Mouse (Mus musculus): Measurements from ENCODE around the gene Rdh1. TPM values are rescaled to one million over a fixed set of nuclear protein-coding genes. Genes with fewer than 3 reads are reported as not detected.

Gene Rdh1
- polyA plus RNA-seq (2014; fragmentation: Nextera tagmentation; extraction: Ambion mirVana), result 0.10 TPM in 1 of 2 replicates, not detected in the other

- Histone ChIP-seq H3K27me3 (ENCODE audit: control insufficient read depth, insufficient read depth, low read length) (no peaks in the 10 kb centered on the region), H3K4me2 (no peak within 1 kb of the TSS), H3K36me3 (ENCODE audit: control insufficient read depth, insufficient read depth, low read length) (no peaks in the 10 kb centered on the region), H3K4me3 (ENCODE audit: low read depth, low read length) (no peak within 1 kb of the TSS), H3K27ac (ENCODE audit: low read depth, low read length) (no peak within 1 kb of the TSS), H3K9me3 (replicated peaks; ENCODE audit: control insufficient read depth, low read length) (no peaks in the 10 kb centered on the region), H3K9ac (ENCODE audit: low read depth, low read length) (no peak within 1 kb of the TSS), H3K4me1 (ENCODE audit: control insufficient read depth, insufficient read depth, low read length) (0 out of 2 replicates have a peak, but pooled peaks cover 3% of the 10 kb centered on the region)
- 55% methylated on average over 9 of the region's 9 CpGs for WGBS (ENCODE audit: insufficient replicate concordance)
- no peak for ATAC-seq (replicated peaks; ENCODE audit: insufficient number of reproducible peaks, low FRiP score, low TSS enrichment)
These were observed at the start of gene Rdh1, which contains the start of gene Rdh16f1 for GRCm38 (mm10) chr10:127759181-127760110. Gene Rdh1, plus strand, starts transcription at chr10:127759721. Gene Rdh16f1, plus strand, starts transcription at chr10:127759787.

DNA sequence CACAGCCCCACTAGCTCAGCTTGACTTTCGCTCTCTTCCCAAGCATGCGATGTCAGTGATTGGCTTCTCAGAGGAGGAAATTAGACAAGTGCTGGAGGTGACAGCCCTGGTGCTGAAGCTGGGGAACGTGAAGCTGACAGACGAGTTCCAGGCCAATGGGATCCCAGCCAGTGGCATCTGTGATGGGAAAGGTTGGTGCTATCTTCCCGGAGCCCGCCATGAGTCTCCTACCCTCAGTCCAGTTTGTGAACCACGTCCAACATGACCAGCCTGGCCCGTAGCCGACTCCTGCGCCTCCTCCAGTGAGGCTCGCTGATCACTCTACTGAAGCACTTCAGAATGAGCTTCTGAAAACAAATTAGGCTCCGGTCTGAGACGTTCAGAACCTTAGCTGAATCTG is 49.2 kb upstream of the Rdh1 start:
- H3K27me3 ChIP-seq (ENCODE audit: control insufficient read depth, insufficient read depth, low read length), result no peaks in the 10 kb centered on the region
- no peak overlapping the region for H3K27ac ChIP-seq (ENCODE audit: low read depth, low read length)
- 56% methylated on average over 13 of the region's 13 CpGs for WGBS (ENCODE audit: insufficient replicate concordance)
- H3K9ac ChIP-seq (ENCODE audit: low read depth, low read length), result no peak overlapping the region
- H3K4me1 ChIP-seq (ENCODE audit: control insufficient read depth, insufficient read depth, low read length), result peaks cover 4% of the 10 kb centered on the region; the same call in 1 of the 2 replicates
- no peaks in the 10 kb centered on the region for H3K36me3 ChIP-seq (ENCODE audit: control insufficient read depth, insufficient read depth, low read length)
- no peak overlapping the region for H3K4me2 ChIP-seq
- no peak overlapping the region for H3K4me3 ChIP-seq (ENCODE audit: low read depth, low read length)
- no peak for ATAC-seq (replicated peaks; ENCODE audit: insufficient number of reproducible peaks, low FRiP score, low TSS enrichment)
- no peaks in the 10 kb centered on the region for H3K9me3 ChIP-seq (replicated peaks; ENCODE audit: control insufficient read depth, low read length)

DNA sequence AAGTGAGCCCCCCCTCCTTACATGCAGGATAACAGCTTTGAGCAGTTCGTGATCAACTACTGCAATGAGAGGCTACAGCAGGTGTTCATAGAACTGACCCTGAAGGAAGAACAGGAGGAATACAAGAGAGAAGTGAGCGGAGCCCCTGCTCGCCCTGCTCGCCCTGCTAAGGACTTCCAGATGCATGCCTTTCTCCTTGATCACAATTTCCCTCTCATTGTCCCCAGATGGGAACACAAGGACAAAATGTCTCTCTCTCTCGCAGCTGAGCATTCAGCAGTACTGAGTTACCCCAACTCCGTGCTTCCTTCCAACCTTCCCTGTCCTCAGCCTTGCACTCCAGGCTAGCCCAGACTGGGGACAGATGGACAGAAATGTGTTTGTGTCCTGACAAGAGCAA is 46.8 kb upstream of the Rdh1 start:
- H3K4me1 ChIP-seq (ENCODE audit: control insufficient read depth, insufficient read depth, low read length), result peaks cover 4% of the 10 kb centered on the region; the same call in 1 of the 2 replicates
- WGBS (ENCODE audit: insufficient replicate concordance), result 48% methylated on average over 6 of the region's 6 CpGs

GRCm38 (mm10) chr10:127721671-127722418 is 37.7 kb upstream of the Rdh1 start:
- no peak; the same call in 1 of the 2 replicates for ATAC-seq (replicated peaks; ENCODE audit: insufficient number of reproducible peaks, low FRiP score, low TSS enrichment)
- Histone ChIP-seq H3K27ac (ENCODE audit: low read depth, low read length) (peak overlapping the region; percentile 29), H3K9ac (ENCODE audit: low read depth, low read length) (peak overlapping the region; percentile 52; the same call in 1 of the 2 replicates), H3K4me3 (ENCODE audit: low read depth, low read length) (peak overlapping the region; percentile 16), H3K4me1 (ENCODE audit: control insufficient read depth, insufficient read depth, low read length) (peaks cover 10% of the 10 kb centered on the region; the same call in 1 of the 2 replicates), H3K36me3 (ENCODE audit: control insufficient read depth, insufficient read depth, low read length) (no peaks in the 10 kb centered on the region), H3K9me3 (replicated peaks; ENCODE audit: control insufficient read depth, low read length) (no peaks in the 10 kb centered on the region), H3K4me2 (peak overlapping the region; percentile 59), H3K27me3 (ENCODE audit: control insufficient read depth, insufficient read depth, low read length) (peaks cover 28% of the 10 kb centered on the region)
- WGBS (ENCODE audit: insufficient replicate concordance), result 7% methylated on average over 20 of the region's 20 CpGs

More for the DNA sequence above, 46.8 kb upstream of the Rdh1 start:
- no peak overlapping the region for H3K4me2 ChIP-seq
- no peaks in the 10 kb centered on the region for H3K27me3 ChIP-seq (ENCODE audit: control insufficient read depth, insufficient read depth, low read length)
- no peak overlapping the region for H3K27ac ChIP-seq (ENCODE audit: low read depth, low read length)
- H3K36me3 ChIP-seq (ENCODE audit: control insufficient read depth, insufficient read depth, low read length), result no peaks in the 10 kb centered on the region
- no peak for ATAC-seq (replicated peaks; ENCODE audit: insufficient number of reproducible peaks, low FRiP score, low TSS enrichment)
- no peak overlapping the region for H3K9ac ChIP-seq (ENCODE audit: low read depth, low read length)
- H3K9me3 ChIP-seq (replicated peaks; ENCODE audit: control insufficient read depth, low read length), result no peaks in the 10 kb centered on the region
- no peak overlapping the region for H3K4me3 ChIP-seq (ENCODE audit: low read depth, low read length)

- H3K9me3 ChIP-seq (replicated peaks; ENCODE audit: control insufficient read depth, low read length), result no peaks in the 10 kb centered on the region
- H3K9ac ChIP-seq (ENCODE audit: low read depth, low read length), result no peak within 1 kb of the TSS
- H3K27me3 ChIP-seq (ENCODE audit: control insufficient read depth, insufficient read depth, low read length), result peaks cover 30% of the 10 kb centered on the region
- no peak within 1 kb of the TSS for H3K27ac ChIP-seq (ENCODE audit: low read depth, low read length)
- 64% methylated on average over 3 of the region's 3 CpGs for WGBS (ENCODE audit: insufficient replicate concordance)
- H3K4me1 ChIP-seq (ENCODE audit: control insufficient read depth, insufficient read depth, low read length), result peaks cover 10% of the 10 kb centered on the region; the same call in 1 of the 2 replicates
- no peaks in the 10 kb centered on the region for H3K36me3 ChIP-seq (ENCODE audit: control insufficient read depth, insufficient read depth, low read length)
- H3K4me2 ChIP-seq, result no peak within 1 kb of the TSS
- ATAC-seq (replicated peaks; ENCODE audit: insufficient number of reproducible peaks, low FRiP score, low TSS enrichment), result no peak
- H3K4me3 ChIP-seq (ENCODE audit: low read depth, low read length), result no peak within 1 kb of the TSS
These were observed 35.3 kb upstream of the Rdh1 start, which contains the start of gene Tac2 for GRCm38 (mm10) chr10:127724178-127724577. Gene Tac2, plus strand, starts transcription at chr10:127724478.

DNA sequence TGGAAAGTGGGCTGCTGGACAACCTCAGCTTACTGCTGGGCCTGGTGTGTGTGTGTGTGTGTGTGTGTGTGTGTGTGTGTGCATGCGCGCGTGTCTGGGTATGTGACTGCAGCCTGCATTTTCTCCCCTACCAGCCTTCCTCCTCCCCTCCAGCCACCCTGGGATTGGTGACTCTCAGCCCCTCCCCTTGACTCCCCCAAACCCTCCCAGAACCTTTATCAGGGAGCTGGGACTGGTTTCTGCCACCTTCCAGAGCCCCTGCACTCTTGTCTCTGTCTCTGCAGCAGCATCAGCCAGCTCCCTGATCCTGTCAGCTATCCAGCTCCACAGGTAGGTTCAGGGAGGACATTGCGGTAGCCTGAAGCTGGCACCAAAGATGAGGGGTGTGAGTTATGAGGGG is 34.4 kb upstream of the Rdh1 start:
- H3K27ac ChIP-seq (ENCODE audit: low read depth, low read length), result no peak overlapping the region
- WGBS (ENCODE audit: insufficient replicate concordance), result 59% methylated on average over 4 of the region's 4 CpGs
- no peaks in the 10 kb centered on the region for H3K9me3 ChIP-seq (replicated peaks; ENCODE audit: control insufficient read depth, low read length)
- ATAC-seq (replicated peaks; ENCODE audit: insufficient number of reproducible peaks, low FRiP score, low TSS enrichment), result no peak
- no peaks in the 10 kb centered on the region for H3K36me3 ChIP-seq (ENCODE audit: control insufficient read depth, insufficient read depth, low read length)
- H3K9ac ChIP-seq (ENCODE audit: low read depth, low read length), result no peak overlapping the region
- no peak overlapping the region for H3K4me2 ChIP-seq
- no peak overlapping the region for H3K4me3 ChIP-seq (ENCODE audit: low read depth, low read length)
- H3K4me1 ChIP-seq (ENCODE audit: control insufficient read depth, insufficient read depth, low read length), result peaks cover 10% of the 10 kb centered on the region; the same call in 1 of the 2 replicates
- peaks cover 30% of the 10 kb centered on the region for H3K27me3 ChIP-seq (ENCODE audit: control insufficient read depth, insufficient read depth, low read length)

DNA sequence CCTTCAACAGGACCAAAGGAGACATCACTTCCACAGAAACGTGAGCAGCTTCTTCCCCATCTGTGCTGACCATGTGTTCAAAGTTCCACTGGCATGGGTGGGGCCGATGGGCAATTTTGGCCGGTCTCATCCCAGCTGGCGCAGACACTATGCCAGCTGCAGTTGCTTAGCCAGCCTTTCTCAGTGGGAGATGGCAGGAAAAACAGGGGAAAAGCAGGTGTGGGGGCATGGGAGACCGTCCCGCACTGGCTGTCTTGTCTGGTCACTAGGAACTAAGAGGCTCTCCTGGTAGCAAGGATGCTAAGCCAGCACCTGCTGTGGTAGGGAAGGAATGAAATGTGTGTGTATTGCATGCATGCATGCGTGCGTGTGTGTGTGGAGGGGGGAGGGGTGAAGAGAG is 31.1 kb upstream of the Rdh1 start:
- no peak overlapping the region for H3K9ac ChIP-seq (ENCODE audit: low read depth, low read length)
- ATAC-seq (replicated peaks; ENCODE audit: insufficient number of reproducible peaks, low FRiP score, low TSS enrichment), result no peak
- H3K4me3 ChIP-seq (ENCODE audit: low read depth, low read length), result no peak overlapping the region
- no peak overlapping the region for H3K4me2 ChIP-seq
- H3K36me3 ChIP-seq (ENCODE audit: control insufficient read depth, insufficient read depth, low read length), result no peaks in the 10 kb centered on the region
- no peaks in the 10 kb centered on the region for H3K4me1 ChIP-seq (ENCODE audit: control insufficient read depth, insufficient read depth, low read length)
- no peaks in the 10 kb centered on the region for H3K9me3 ChIP-seq (replicated peaks; ENCODE audit: control insufficient read depth, low read length)
- 72% methylated on average over 8 of the region's 8 CpGs for WGBS (ENCODE audit: insufficient replicate concordance)
- no peak overlapping the region for H3K27ac ChIP-seq (ENCODE audit: low read depth, low read length)
- H3K27me3 ChIP-seq (ENCODE audit: control insufficient read depth, insufficient read depth, low read length), result peaks cover 8% of the 10 kb centered on the region; the same call in 1 of the 2 replicates

GRCm38 (mm10) chr10:127730285-127730932 is 29.1 kb upstream of the Rdh1 start:
- Histone ChIP-seq H3K9me3 (replicated peaks; ENCODE audit: control insufficient read depth, low read length) (no peaks in the 10 kb centered on the region), H3K27me3 (ENCODE audit: control insufficient read depth, insufficient read depth, low read length) (0 out of 2 replicates have a peak, but pooled peaks cover 3% of the 10 kb centered on the region), H3K4me2 (no peak overlapping the region), H3K4me1 (ENCODE audit: control insufficient read depth, insufficient read depth, low read length) (no peaks in the 10 kb centered on the region), H3K4me3 (ENCODE audit: low read depth, low read length) (no peak overlapping the region), H3K36me3 (ENCODE audit: control insufficient read depth, insufficient read depth, low read length) (no peaks in the 10 kb centered on the region), H3K9ac (ENCODE audit: low read depth, low read length) (no peak overlapping the region), H3K27ac (ENCODE audit: low read depth, low read length) (no peak overlapping the region)
- WGBS (ENCODE audit: insufficient replicate concordance), result 66% methylated on average over 11 of the region's 11 CpGs
- no peak for ATAC-seq (replicated peaks; ENCODE audit: insufficient number of reproducible peaks, low FRiP score, low TSS enrichment)
